Comparison of ENCODE assay signal across 8 mouse cellular contexts in the genomic region with DNA sequence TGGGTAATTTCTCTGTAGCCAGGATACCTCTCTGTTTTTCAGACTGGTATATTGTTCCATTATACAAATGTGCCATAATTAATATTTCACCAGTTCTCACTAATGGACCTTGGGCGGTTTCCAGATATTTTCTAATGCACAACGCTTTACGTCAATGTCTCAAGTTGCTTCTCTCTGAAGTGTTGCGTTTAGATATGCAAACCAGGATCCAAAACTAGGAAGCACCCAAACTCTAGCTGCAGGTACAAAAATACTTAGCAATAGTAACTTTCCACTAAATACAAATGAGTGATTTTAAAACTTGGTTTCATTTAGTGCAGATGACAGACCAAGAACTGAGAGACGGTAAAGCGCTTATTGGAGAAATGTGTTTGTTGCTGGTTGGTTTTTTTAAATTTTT. TPM values are rescaled to one million over a fixed set of nuclear protein-coding genes. Genes with fewer than 3 reads are reported as not detected.
A peak's percentile ranks its signal among the peaks of the same experiment; 100 is the strongest.
DNase-seq lines count a peak whose midpoint lies in the region; ATAC-seq and TF ChIP-seq lines count a peak whose summit lies in the region.

No protein-coding gene starts in this region.

- DNase-seq in kidney, adult 9 months: peak; percentile 27
- no peak for DNase-seq in kidney, adult 18-20 months
- DNase-seq in midbrain, postnatal 0 days (ENCODE audit: low spot score): no peak
- no peak for DNase-seq in left cerebral cortex, adult 8-10 months (ENCODE audit: low spot score in 2 of 2)
- DNase-seq in frontal cortex, adult 2 months (ENCODE audit: extremely low spot score in 1 of 2, low spot score in 1 of 2): no peak

- peak overlapping the region; percentile 89 for H3K9ac ChIP-seq in hindbrain, embryonic 13.5 days
- peak overlapping the region; percentile 88 for H3K9ac ChIP-seq in midbrain, postnatal 0 days (replicated peaks; ENCODE audit: low read length, poor library complexity, severe bottlenecking)

- H3K9me3 ChIP-seq in hindbrain, embryonic 13.5 days: no peaks in the 10 kb centered on the region
- no peaks in the 10 kb centered on the region for H3K9me3 ChIP-seq in midbrain, postnatal 0 days (ENCODE audit: low read length)

- 0 out of 2 replicates have a peak, but pooled peaks cover 3% of the 10 kb centered on the region for H3K36me3 ChIP-seq in hindbrain, embryonic 13.5 days
- H3K36me3 ChIP-seq in midbrain, postnatal 0 days (ENCODE audit: insufficient read depth, low read length): no peaks in the 10 kb centered on the region

- no peaks in the 10 kb centered on the region for H3K27me3 ChIP-seq in hindbrain, embryonic 13.5 days
- no peaks in the 10 kb centered on the region for H3K27me3 ChIP-seq in midbrain, postnatal 0 days (ENCODE audit: insufficient read depth, low read length)

- TF ChIP-seq CTCF in midbrain, postnatal 0 days (IDR thresholded peaks at IDR 0.05): no peak

- peak overlapping the region; percentile 85 for H3K4me3 ChIP-seq in hindbrain, embryonic 13.5 days
- H3K4me3 ChIP-seq in midbrain, postnatal 0 days (ENCODE audit: low read depth, low read length): peak overlapping the region; percentile 92

- peak overlapping the region; percentile 71 for H3K4me2 ChIP-seq in hindbrain, embryonic 13.5 days
- peak overlapping the region; percentile 50 for H3K4me2 ChIP-seq in midbrain, postnatal 0 days (ENCODE audit: low read depth, low read length, poor library complexity, severe bottlenecking)

- ATAC-seq in activated CD4-positive, CD25-positive, alpha-beta regulatory T cell, adult 4 months: peak; percentile 5
- no peak for ATAC-seq in hindbrain, embryonic 13.5 days (ENCODE audit: low FRiP score)
- ATAC-seq in midbrain, postnatal 0 days (ENCODE audit: low FRiP score): no peak
- ATAC-seq in frontal cortex, adult (ENCODE audit: low TSS enrichment): no peak

- H3K4me1 ChIP-seq in hindbrain, embryonic 13.5 days (replicated peaks): peaks cover 29% of the 10 kb centered on the region
- H3K4me1 ChIP-seq in midbrain, postnatal 0 days (ENCODE audit: insufficient read depth, low read length): peaks cover 11% of the 10 kb centered on the region

- H3K27ac ChIP-seq in hindbrain, embryonic 13.5 days: peak overlapping the region; percentile 91; the same call in 1 of the 2 replicates
- H3K27ac ChIP-seq in midbrain, postnatal 0 days (ENCODE audit: low read depth, low read length): peak overlapping the region; percentile 72

- WGBS in hindbrain, embryonic 13.5 days: 7% methylated on average over 6 of the region's 6 CpGs
- 5% methylated on average over 6 of the region's 6 CpGs for WGBS in midbrain, postnatal 0 days

RNA-seq across cellular contexts. Expression of gene Ppp1r2, which starts 1.0 kb away (rescaled TPM):
- 10 to 100 TPM; 20.3 to 20.8 TPM for polyA plus RNA-seq in activated CD4-positive, CD25-positive, alpha-beta regulatory T cell, adult 4 months (2017; shearing (Covaris generic))
- 108 and 113 TPM in 2 replicates for polyA plus RNA-seq in hindbrain, embryonic 13.5 days (2015; fragmentation: Nextera tagmentation; extraction: Ambion mirVana)
- total RNA-seq in midbrain, postnatal 0 days (2014; rRNA removed): 63.2 and 73.3 TPM in 2 replicates
- 98.8 and 101 TPM in 2 replicates for polyA plus RNA-seq in midbrain, postnatal 0 days (2015; fragmentation: Nextera tagmentation; extraction: Ambion mirVana)
- 100 to 1,000 TPM; 108 to 126 (median 124) TPM for total RNA-seq in left cerebral cortex, adult 8-10 months (2022)
- 72.0 and 89.3 TPM in 2 replicates for polyA plus RNA-seq in frontal cortex, adult 2 months (2012; rRNA removed)

RNA-seq across cellular contexts. Expression of gene Apod, which starts 40.5 kb away (rescaled TPM):
- not detected for polyA plus RNA-seq in activated CD4-positive, CD25-positive, alpha-beta regulatory T cell, adult 4 months (2017; shearing (Covaris generic))
- 62.3 and 64.0 TPM in 2 replicates for polyA plus RNA-seq in hindbrain, embryonic 13.5 days (2015; fragmentation: Nextera tagmentation; extraction: Ambion mirVana)
- total RNA-seq in midbrain, postnatal 0 days (2014; rRNA removed): 79.0 and 97.3 TPM in 2 replicates
- 226 and 252 TPM in 2 replicates for polyA plus RNA-seq in midbrain, postnatal 0 days (2015; fragmentation: Nextera tagmentation; extraction: Ambion mirVana)
- 100 to 1,000 TPM; 234 to 245 (median 236) TPM for total RNA-seq in left cerebral cortex, adult 8-10 months (2022)
- polyA plus RNA-seq in frontal cortex, adult 2 months (2012; rRNA removed): 433 and 468 TPM in 2 replicates

Comparison
In these comparisons a context has a peak if more than half of its experiments do, and no peak if none do; other contexts are left out.
1. RNA of gene Apod, which starts 40.5 kb away (polyA plus RNA-seq): 433 to 468 TPM in frontal cortex, adult 2 months, 226 to 252 TPM in midbrain, postnatal 0 days and 62.3 to 64.0 TPM in hindbrain, embryonic 13.5 days; not detected in activated CD4-positive, CD25-positive, alpha-beta regulatory T cell, adult 4 months; every median in the first group is over 10 times any median in the second.